Mouse (Mus musculus): Measurements from ENCODE around the gene Snx10. TPM values are rescaled to one million over a fixed set of nuclear protein-coding genes. Genes with fewer than 3 reads are reported as not detected.

Snx10 gene
- polyA plus RNA-seq, 1 experiment = 1.7 TPM

DNA sequence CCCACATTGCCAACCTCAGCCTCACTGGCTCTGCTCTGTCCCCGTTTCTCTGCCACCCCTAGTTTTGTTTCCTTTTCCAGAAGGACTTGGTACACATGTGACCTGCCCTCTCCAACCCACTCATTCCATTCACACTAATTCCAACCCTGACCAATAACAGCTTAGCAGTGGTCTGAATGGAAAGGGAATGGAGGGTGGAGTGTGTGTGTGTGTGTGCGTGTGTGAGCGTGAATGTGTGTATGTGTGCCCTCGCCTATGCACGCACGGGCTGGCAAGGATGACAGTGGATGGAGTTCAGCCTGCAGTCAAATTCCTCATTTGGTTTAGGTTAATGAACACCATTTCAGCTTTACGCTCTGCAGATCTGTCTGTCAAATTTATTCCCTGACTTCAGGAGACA lies 74.4 kb downstream of the Snx10 start:
- TF ChIP-seq CTCF (IDR thresholded peaks at IDR 0.05; ENCODE audit: control insufficient read depth, insufficient read depth, insufficient replicate concordance, low read depth, low read length) (no peak), POLR2A (IDR thresholded peaks at IDR 0.05; ENCODE audit: control insufficient read depth, low read depth, low read length) (no peak)

DNA sequence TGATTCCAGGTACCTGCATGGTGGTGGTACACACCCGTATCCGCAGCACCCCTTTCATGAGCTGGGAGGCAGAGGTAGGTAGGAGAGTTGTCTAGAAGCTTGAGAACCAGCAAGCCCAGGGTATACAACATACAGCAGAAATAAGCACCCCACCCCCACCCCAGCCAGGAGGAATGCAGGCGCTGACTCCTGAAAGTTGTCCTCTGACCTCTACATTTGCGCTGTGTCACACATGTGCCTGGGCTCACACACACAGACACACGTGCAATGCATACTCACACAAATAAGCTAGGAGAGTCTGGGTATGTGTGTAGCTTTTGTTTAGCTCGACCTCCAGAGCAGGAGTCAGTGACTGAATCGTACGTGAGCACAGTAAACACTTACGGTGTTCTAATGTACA lies 76.7 kb downstream of the Snx10 start:
- H3K27me3 ChIP-seq (ENCODE audit: control insufficient read depth, insufficient read depth, low read length) = no peaks in the 10 kb centered on the region
- no peaks in the 10 kb centered on the region for H3K36me3 ChIP-seq (ENCODE audit: control insufficient read depth, insufficient read depth, low read length)
- no peaks in the 10 kb centered on the region for H3K4me1 ChIP-seq (ENCODE audit: control insufficient read depth, insufficient read depth, low read length)
- TF ChIP-seq CTCF (IDR thresholded peaks at IDR 0.05; ENCODE audit: control insufficient read depth, insufficient read depth, insufficient replicate concordance, low read depth, low read length) = no peak
- TF ChIP-seq POLR2A (IDR thresholded peaks at IDR 0.05; ENCODE audit: control insufficient read depth, low read depth, low read length) = no peak
- no peak overlapping the region for H3K27ac ChIP-seq (ENCODE audit: control insufficient read depth, insufficient read depth, low read depth, low read length)
- H3K4me3 ChIP-seq (ENCODE audit: control insufficient read depth, low read depth, low read length) = no peak overlapping the region

More for the DNA sequence above, 74.4 kb downstream of the Snx10 start:
- Histone ChIP-seq H3K4me3 (ENCODE audit: control insufficient read depth, low read depth, low read length) (no peak overlapping the region), H3K4me1 (ENCODE audit: control insufficient read depth, insufficient read depth, low read length) (peaks cover 2% of the 10 kb centered on the region; the same call in 1 of the 2 replicates), H3K27me3 (ENCODE audit: control insufficient read depth, insufficient read depth, low read length) (no peaks in the 10 kb centered on the region), H3K36me3 (ENCODE audit: control insufficient read depth, insufficient read depth, low read length) (no peaks in the 10 kb centered on the region), H3K27ac (ENCODE audit: control insufficient read depth, insufficient read depth, low read depth, low read length) (no peak overlapping the region)

DNA sequence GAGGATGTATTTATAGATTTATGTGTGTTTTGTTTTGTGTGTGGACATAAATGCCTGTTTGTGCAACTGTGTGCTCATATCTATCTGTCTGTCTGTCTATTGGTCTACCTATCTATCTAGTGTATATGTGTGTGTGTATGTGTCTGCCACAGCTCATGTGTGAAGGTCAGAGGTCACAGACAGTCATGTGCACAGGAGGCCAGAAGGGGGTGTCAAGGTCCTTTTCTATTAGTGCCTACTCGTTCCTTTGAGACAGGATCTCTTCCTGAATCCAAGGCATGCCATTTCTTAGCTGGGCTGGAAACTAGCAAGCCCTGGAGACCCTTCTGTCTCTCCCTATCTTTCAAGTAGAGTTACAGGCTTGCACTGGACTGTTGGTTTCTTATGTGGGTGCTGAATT lies 78.6 kb downstream of the Snx10 start:
- H3K27me3 ChIP-seq (ENCODE audit: control insufficient read depth, insufficient read depth, low read length) = no peaks in the 10 kb centered on the region
- TF ChIP-seq CTCF (IDR thresholded peaks at IDR 0.05; ENCODE audit: control insufficient read depth, insufficient read depth, insufficient replicate concordance, low read depth, low read length) (no peak), POLR2A (IDR thresholded peaks at IDR 0.05; ENCODE audit: control insufficient read depth, low read depth, low read length) (no peak)
- H3K4me1 ChIP-seq (ENCODE audit: control insufficient read depth, insufficient read depth, low read length) = no peaks in the 10 kb centered on the region
- no peak overlapping the region for H3K4me3 ChIP-seq (ENCODE audit: control insufficient read depth, low read depth, low read length)
- no peaks in the 10 kb centered on the region for H3K36me3 ChIP-seq (ENCODE audit: control insufficient read depth, insufficient read depth, low read length)
- no peak overlapping the region for H3K27ac ChIP-seq (ENCODE audit: control insufficient read depth, insufficient read depth, low read depth, low read length)

DNA sequence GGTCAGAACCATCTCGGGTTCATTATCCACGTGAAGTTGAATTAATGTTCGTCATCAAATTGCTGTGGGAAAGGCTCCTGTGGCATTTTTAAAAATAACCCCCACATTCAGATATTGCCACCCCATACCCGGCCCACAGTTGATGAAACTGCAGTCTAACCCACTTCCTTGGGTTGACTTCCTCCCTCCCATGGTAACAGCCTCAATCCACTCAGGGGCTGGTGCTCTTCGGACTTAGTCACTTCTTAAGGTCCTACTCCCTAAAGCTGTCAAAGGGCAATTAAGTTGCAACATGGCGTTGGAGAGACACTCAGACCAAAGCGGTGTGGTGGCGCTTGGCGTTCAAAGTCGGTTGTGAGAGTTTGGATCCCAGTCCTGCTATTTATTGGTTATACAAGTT lies 80.0 kb downstream of the Snx10 start:
- no peak for TF ChIP-seq POLR2A (IDR thresholded peaks at IDR 0.05; ENCODE audit: control insufficient read depth, low read depth, low read length)
- no peak for TF ChIP-seq CTCF (IDR thresholded peaks at IDR 0.05; ENCODE audit: control insufficient read depth, insufficient read depth, insufficient replicate concordance, low read depth, low read length)
- Histone ChIP-seq H3K36me3 (ENCODE audit: control insufficient read depth, insufficient read depth, low read length) (no peaks in the 10 kb centered on the region), H3K4me3 (ENCODE audit: control insufficient read depth, low read depth, low read length) (no peak overlapping the region), H3K4me1 (ENCODE audit: control insufficient read depth, insufficient read depth, low read length) (no peaks in the 10 kb centered on the region), H3K27me3 (ENCODE audit: control insufficient read depth, insufficient read depth, low read length) (no peaks in the 10 kb centered on the region), H3K27ac (ENCODE audit: control insufficient read depth, insufficient read depth, low read depth, low read length) (no peak overlapping the region)

GRCm38 (mm10) chr6:51606245-51606644 lies 82.5 kb downstream of the Snx10 start:
- H3K36me3 ChIP-seq (ENCODE audit: control insufficient read depth, insufficient read depth, low read length) = no peaks in the 10 kb centered on the region
- no peaks in the 10 kb centered on the region for H3K27me3 ChIP-seq (ENCODE audit: control insufficient read depth, insufficient read depth, low read length)
- TF ChIP-seq CTCF (IDR thresholded peaks at IDR 0.05; ENCODE audit: control insufficient read depth, insufficient read depth, insufficient replicate concordance, low read depth, low read length) = no peak
- no peak for TF ChIP-seq POLR2A (IDR thresholded peaks at IDR 0.05; ENCODE audit: control insufficient read depth, low read depth, low read length)

DNA sequence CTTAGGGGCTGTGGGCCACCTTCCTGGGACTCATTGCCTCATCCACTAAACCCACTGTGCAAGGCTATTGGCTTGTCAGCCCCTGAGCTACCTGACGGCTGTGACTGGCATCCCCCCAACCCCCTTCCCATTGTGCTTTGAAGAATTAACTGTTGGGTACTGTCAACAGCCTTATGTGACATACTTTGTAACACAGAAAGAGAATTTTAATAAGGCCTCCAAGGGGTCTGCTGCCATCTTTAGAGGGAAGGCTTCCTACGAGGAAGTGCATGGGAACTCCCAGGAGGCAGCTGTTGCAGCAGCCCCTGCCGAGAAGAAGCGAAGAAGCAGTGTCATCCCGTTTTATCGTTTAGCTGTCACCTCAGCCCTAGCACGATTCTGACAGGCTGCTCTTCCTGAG lies 83.1 kb downstream of the Snx10 start:
- no peaks in the 10 kb centered on the region for H3K36me3 ChIP-seq (ENCODE audit: control insufficient read depth, insufficient read depth, low read length)
- TF ChIP-seq CTCF (IDR thresholded peaks at IDR 0.05; ENCODE audit: control insufficient read depth, insufficient read depth, insufficient replicate concordance, low read depth, low read length) (no peak), POLR2A (IDR thresholded peaks at IDR 0.05; ENCODE audit: control insufficient read depth, low read depth, low read length) (no peak)
- no peak overlapping the region for H3K27ac ChIP-seq (ENCODE audit: control insufficient read depth, insufficient read depth, low read depth, low read length)
- H3K4me3 ChIP-seq (ENCODE audit: control insufficient read depth, low read depth, low read length) = no peak overlapping the region
- no peaks in the 10 kb centered on the region for H3K27me3 ChIP-seq (ENCODE audit: control insufficient read depth, insufficient read depth, low read length)
- H3K4me1 ChIP-seq (ENCODE audit: control insufficient read depth, insufficient read depth, low read length) = no peaks in the 10 kb centered on the region

More at GRCm38 (mm10) chr6:51606245-51606644, 82.5 kb downstream of the Snx10 start:
- no peak overlapping the region for H3K4me3 ChIP-seq (ENCODE audit: control insufficient read depth, low read depth, low read length)
- no peaks in the 10 kb centered on the region for H3K4me1 ChIP-seq (ENCODE audit: control insufficient read depth, insufficient read depth, low read length)
- H3K27ac ChIP-seq (ENCODE audit: control insufficient read depth, insufficient read depth, low read depth, low read length) = no peak overlapping the region

DNA sequence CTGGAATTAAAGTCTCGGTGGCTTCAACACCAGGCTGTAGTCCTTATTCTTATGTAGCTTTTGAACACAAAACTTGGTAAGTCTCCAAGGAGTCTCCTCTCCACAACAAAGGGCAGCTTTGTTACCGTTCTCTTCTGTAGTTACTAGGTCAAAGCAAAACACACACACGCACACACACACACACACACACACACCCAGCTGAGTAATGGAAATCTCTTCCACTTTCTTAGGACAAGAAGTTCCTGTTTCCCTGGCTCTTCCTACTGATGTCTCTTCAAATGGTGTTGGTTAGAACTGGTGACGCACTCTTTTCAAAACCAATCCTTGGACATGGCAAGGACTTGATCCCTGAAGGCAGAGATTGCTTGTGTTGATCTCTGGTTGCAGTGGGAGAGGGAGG lies 87.9 kb downstream of the Snx10 start:
- TF ChIP-seq POLR2A (IDR thresholded peaks at IDR 0.05; ENCODE audit: control insufficient read depth, low read depth, low read length) = no peak
- TF ChIP-seq CTCF (IDR thresholded peaks at IDR 0.05; ENCODE audit: control insufficient read depth, insufficient read depth, insufficient replicate concordance, low read depth, low read length) = no peak
- Histone ChIP-seq H3K27me3 (ENCODE audit: control insufficient read depth, insufficient read depth, low read length) (no peaks in the 10 kb centered on the region; the same call in none of the 2 replicates), H3K36me3 (ENCODE audit: control insufficient read depth, insufficient read depth, low read length) (no peaks in the 10 kb centered on the region), H3K4me1 (ENCODE audit: control insufficient read depth, insufficient read depth, low read length) (peaks cover 7% of the 10 kb centered on the region), H3K27ac (ENCODE audit: control insufficient read depth, insufficient read depth, low read depth, low read length) (no peak overlapping the region), H3K4me3 (ENCODE audit: control insufficient read depth, low read depth, low read length) (no peak overlapping the region)
